Mouse (Mus musculus): ENCODE data around the gene Fam49a.

Fam49a gene

GRCm38 (mm10) chr12:12364201-12364600 lies 102.3 kb downstream of the Fam49a start:
- 61% methylated on average over 8 of the region's 8 CpGs for WGBS

- WGBS = 43% methylated on average over 5 of the region's 5 CpGs
Measured at GRCm38 (mm10) chr12:12367423-12367822, 105.5 kb downstream of the Fam49a start.

- WGBS = 87% methylated on average over 11 of the region's 11 CpGs
Measured at GRCm38 (mm10) chr12:12373111-12373862, 111.3 kb downstream of the Fam49a start.

DNA sequence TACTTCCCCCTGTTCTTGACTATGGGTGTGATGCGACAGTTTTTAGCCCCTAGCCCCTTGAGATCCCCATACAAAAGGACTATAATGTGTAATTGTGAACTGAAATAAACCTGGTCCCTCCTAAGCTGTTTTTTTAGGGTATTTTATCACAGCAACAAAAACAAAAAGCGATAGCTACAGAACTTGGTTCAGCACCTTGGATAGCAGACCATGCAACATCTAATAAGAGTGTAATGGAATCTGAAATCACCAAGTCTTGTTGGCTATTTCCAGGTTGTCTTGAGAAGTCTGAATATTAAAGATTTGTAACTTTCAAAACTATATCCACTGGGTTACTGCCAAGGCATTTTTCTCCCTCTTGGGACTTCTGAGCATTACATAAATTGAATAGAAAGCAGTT lies 117.1 kb downstream of the Fam49a start:
- 58% methylated on average over 2 of the region's 2 CpGs for WGBS

DNA sequence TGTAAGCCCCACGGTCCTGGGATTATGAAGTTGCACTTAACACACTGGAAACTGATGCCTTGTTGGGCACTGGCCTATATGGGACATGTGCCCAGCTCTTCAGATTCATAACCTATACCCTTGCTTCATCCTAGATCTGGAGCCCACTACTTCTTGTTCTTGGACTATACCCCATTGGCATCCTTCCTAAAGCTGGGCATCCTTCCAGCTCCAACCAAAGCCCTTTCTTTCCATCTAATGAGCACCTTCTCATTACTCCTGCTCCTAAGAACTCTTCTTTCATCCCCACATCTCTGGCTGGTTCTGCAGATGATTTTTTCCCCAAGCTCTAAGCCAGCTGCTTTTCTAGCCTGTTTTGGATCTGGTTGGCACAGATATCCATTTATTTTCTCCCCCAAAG lies 127.3 kb downstream of the Fam49a start:
- 50% methylated on average over 1 of the region's 1 CpGs for WGBS

- 14% methylated on average over 6 of the region's 6 CpGs for WGBS
Measured at GRCm38 (mm10) chr12:12396224-12396623, 134.3 kb downstream of the Fam49a start.

GRCm38 (mm10) chr12:12401051-12401465 lies 139.1 kb downstream of the Fam49a start:
- WGBS = 28% methylated on average over 9 of the region's 9 CpGs

GRCm38 (mm10) chr12:12401504-12401903 lies 139.6 kb downstream of the Fam49a start:
- WGBS = 25% methylated on average over 15 of the region's 15 CpGs

DNA sequence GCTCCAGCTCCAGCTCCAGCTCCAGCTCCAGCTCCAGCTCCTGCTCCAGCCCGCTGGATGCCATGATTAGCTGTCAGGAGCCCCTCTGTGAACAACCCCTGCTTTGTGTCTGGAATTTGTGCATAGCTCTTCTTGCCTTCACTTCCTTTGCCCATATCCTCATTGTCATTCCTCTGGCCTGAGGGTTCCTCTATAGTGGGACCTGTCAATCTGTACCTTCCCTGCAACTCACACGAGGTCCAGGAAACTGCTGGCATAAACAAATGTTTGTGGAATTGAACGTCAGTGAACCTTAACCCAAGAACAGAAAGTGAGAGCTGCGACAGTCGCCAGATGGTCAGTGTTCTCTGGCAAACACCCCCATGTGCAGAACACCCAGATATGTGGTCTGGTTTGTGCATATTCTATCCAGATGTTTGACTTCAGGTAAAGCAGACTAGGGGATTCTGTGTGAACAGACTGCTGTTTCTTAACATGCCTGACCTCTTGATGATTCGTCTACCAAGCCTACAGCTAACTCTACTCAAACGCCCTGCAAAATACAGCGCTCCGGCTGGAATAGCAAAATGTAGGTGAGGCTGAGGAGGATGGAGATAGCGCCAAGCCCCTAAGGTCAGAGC lies 143.7 kb downstream of the Fam49a start:
- 66% methylated on average over 10 of the region's 10 CpGs for WGBS

DNA sequence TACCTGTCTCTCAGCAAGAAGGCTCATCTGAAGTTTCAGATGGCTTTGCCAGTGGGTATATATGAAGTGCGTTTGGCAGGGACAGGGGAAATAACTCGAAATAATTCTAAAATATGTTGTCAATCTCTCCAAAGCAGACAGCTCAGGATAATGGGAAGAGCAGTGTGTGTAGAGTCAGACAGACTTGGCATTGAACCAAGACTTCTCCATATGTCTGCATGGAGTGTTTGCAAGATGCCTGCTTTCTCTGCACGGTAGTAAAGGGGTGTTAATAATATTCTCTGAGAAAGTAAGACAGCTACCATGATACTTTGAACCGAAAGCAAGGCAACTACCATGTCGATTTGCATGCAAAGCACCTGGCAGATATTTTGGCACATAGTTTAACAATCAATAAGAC lies 147.1 kb downstream of the Fam49a start:
- 58% methylated on average over 5 of the region's 5 CpGs for WGBS

GRCm38 (mm10) chr12:12412674-12413073 lies 150.7 kb downstream of the Fam49a start:
- WGBS = 39% methylated on average over 5 of the region's 5 CpGs

DNA sequence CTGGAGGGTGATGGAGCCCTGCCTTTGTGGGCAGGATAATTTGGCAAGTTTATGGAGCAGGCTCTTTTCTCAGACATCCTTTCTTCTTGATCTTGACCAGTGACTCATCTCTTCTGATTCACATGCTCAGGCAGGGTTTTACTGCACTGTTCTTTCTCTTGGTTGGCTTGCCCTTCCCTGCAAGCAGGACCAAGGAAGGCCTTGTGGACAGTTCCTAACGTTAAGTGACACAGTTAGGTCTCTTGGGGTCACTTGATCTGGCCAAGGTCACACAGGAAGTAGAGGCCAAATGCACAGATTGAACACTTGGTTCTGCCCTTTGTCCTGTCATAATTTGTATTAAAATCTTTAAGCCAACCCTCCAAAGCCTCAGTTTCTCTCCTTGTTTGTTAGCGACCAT lies 158.5 kb downstream of the Fam49a start:
- 9% methylated on average over 2 of the region's 2 CpGs for WGBS

DNA sequence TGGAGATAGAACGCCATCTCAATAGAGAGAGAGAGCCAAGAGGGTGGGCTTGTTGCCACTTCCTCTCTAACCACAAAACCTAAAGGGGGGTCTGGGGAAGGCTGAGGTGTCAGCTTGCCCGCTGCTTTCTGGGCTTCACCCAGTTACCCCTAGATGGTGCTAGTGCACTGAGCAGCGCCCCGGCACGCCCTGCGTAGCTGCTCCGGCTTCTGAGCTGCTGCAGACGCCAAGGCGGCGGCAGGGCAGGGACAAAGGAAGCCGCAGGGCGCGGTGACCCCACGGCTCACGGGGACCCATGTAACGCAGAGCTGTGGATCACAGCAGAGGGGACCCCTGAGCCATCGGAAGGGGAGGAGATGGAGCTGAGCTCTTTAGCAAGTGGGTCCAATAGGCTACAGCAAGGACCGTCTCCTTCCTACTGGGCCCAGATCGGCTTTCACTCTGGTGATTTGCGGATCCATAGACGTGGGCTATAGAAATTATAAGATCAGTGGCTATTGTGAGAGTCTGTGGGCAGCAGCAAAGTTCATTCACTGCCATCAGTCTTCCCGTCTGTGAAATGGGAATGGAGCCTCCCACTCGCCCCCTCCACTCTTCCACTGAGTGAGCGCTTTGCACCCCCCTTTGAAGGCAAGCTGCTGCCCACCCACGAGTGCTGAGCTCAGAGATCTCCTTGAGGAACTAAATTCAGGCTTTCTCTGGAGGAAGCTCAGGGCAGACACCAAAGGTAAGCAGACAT lies 159.1 kb downstream of the Fam49a start:
- 8% methylated on average over 25 of the region's 25 CpGs for WGBS

GRCm38 (mm10) chr12:12421580-12421878 lies 159.6 kb downstream of the Fam49a start:
- 81% methylated on average over 8 of the region's 8 CpGs for WGBS

DNA sequence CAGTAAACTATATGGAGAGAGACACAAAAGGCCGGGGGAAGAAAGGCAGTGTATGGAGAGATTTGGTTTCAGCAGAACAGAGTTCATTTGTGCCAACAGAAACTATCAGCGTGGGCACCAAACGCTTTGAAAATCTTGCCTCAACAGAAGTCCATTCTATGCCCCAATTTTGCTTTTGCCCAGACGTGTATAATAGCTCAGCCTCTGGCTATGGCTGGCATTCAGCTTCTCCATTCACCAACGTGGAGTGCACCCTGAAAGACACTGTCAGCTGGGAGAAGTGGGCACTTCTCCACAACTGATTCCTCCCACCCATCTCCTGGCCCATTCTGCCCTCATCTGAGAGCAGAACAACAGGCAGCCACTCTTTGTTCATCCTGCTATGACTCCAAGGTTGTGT lies 163.2 kb downstream of the Fam49a start:
- 58% methylated on average over 5 of the region's 5 CpGs for WGBS

- WGBS = 85% methylated on average over 1 of the region's 1 CpGs
Measured at GRCm38 (mm10) chr12:12427285-12427684, 165.3 kb downstream of the Fam49a start.

GRCm38 (mm10) chr12:12428886-12429285 lies 166.9 kb downstream of the Fam49a start:
- WGBS = 93% methylated on average over 7 of the region's 7 CpGs

Data from cerebral cortex, adult 2 months (tissue).